Mouse (Mus musculus) spleen, adult 2 months (tissue): ENCODE measurements around the gene Gadd45b. TPM values are rescaled to one million over a fixed set of nuclear protein-coding genes. Genes with fewer than 3 reads are reported as not detected.

Experiments used
- DNase-seq, 2 experiments: peaks; one replicate each; pipeline versions ENCODE4 v3.0.0 to v3.0.0-alpha.2; 2012 to 2021; ENCODE audit warnings: low spot score in 2 of 2, low read depth in 1 of 2
- H3K27ac ChIP-seq: fragments of 200-500 bp; 2 replicates; pipeline ENCODE4 v1.5.1; 2012; ENCODE audit warnings: low read length, inconsistent platforms; ENCODE audit not compliant: insufficient read depth
- H3K27me3 ChIP-seq: fragments of 200-500 bp; 2 replicates; pipeline ENCODE4 v1.6.1; 2012; ENCODE audit warnings: mild to moderate bottlenecking, moderate library complexity, low read length, inconsistent platforms; ENCODE audit not compliant: control insufficient read depth, insufficient read depth
- H3K36me3 ChIP-seq: fragments of 200-500 bp; 2 replicates; pipeline ENCODE4 v1.6.1; 2012; ENCODE audit warnings: mild to moderate bottlenecking, low read length, inconsistent platforms; ENCODE audit not compliant: control insufficient read depth, insufficient read depth
- H3K4me1 ChIP-seq: fragments of 200-500 bp; 2 replicates; pipeline ENCODE4 v1.6.1; 2011; ENCODE audit warnings: inconsistent platforms; ENCODE audit not compliant: control insufficient read depth, insufficient read depth, insufficient read length
- H3K4me3 ChIP-seq: fragments of 200-500 bp; 2 replicates; pipeline ENCODE4 v1.5.1; 2011; ENCODE audit warnings: mild to moderate bottlenecking, inconsistent platforms; ENCODE audit not compliant: insufficient read depth, insufficient read length; ENCODE audit errors: extremely low read depth
- POLR2A ChIP-seq: fragments of 200-500 bp; IDR thresholded peaks from 2 replicates; pipeline ENCODE4 v1.6.1; 2011; ENCODE audit warnings: low read depth, low read length, inconsistent platforms
- WGBS: fragments of 180-500 bp; shearing (Covaris S2); methylation state at CpG from one replicate; pipeline ENCODE4 v1.1.7; 2018; 5-methylcytosine and 5-hydroxymethylcytosine counted together
- polyA plus RNA-seq: library from polyadenylated mRNA; depleted of rRNA; stranded (reverse); fragments of >200 nt; gene quantifications from 2 replicates; pipeline ENCODE4 v1.2.3, GENCODE M21; 2012; rRNA removed

Gadd45b gene
- polyA plus RNA-seq, 1 experiment = 35.7 TPM

DNA sequence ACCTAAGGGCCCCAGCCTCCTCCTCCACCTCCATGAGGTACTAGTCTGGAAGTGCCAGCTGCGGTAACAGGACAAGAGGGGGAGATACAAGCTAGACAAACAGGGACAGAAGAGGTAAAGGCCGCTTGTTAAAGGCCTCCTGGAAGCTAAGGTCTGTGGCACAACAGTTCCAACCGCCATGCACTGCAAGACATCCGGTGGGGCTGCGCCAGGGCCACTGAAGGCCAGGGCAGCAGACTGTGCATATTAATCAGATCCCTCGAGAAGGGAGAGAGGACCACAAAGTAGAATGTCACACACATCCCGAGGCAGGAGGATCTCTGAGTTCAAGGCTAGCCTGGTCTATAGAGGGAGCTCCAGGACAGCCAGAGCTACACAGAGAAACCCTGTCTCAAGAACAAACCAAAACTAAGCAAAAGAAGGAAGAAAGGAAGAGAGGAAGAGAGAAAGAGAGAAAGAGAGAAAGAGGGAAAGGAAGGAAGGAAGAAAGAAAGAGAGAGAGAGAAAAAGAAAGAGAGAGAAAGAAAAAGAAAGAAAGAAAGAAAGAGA, 51.8 kb downstream of the Gadd45b start:
- no peak for TF ChIP-seq POLR2A
- Histone ChIP-seq H3K36me3 (no peaks in the 10 kb centered on the region), H3K27me3 (no peaks in the 10 kb centered on the region), H3K4me3 (no peak overlapping the region), H3K4me1 (peaks cover 5% of the 10 kb centered on the region; the same call in 1 of the 2 replicates), H3K27ac (no peak overlapping the region)
- no peak for DNase-seq
- 31% methylated on average over 7 of the region's 7 CpGs for WGBS

Other genes with a start within 250 kb of the Gadd45b start
- gene Mob3a, start 228.1 kb upstream of the Gadd45b start, polyA plus RNA-seq = 130 and 156 TPM in 2 replicates
- 49.0 and 60.8 TPM in 2 replicates for gene Izumo4, start 227.9 kb upstream of the Gadd45b start, polyA plus RNA-seq
- 92.5 and 111 TPM in 2 replicates for gene Ap3d1, start 187.8 kb upstream of the Gadd45b start, polyA plus RNA-seq
- 46.2 and 56.2 TPM in 2 replicates for gene Dot1l, start 174.9 kb upstream of the Gadd45b start, polyA plus RNA-seq
- gene Sf3a2, start 131.9 kb upstream of the Gadd45b start, polyA plus RNA-seq = 38.7 and 54.3 TPM in 2 replicates
- 71.8 and 97.5 TPM in 2 replicates for gene Plekhj1, start 131.4 kb upstream of the Gadd45b start, polyA plus RNA-seq
- 1.3 and 2.3 TPM in 2 replicates for gene Amh, start 124.8 kb upstream of the Gadd45b start, polyA plus RNA-seq
- not detected in 2 replicates for gene Jsrp1, start 116.6 kb upstream of the Gadd45b start, polyA plus RNA-seq
- 730 and 862 TPM in 2 replicates for gene Oaz1, start 103.4 kb upstream of the Gadd45b start, polyA plus RNA-seq
- 0.02 TPM in 2 replicates for gene Lingo3, start 86.0 kb upstream of the Gadd45b start, polyA plus RNA-seq
- 84.0 and 103 TPM in 2 replicates for gene Lsm7, start 74.9 kb upstream of the Gadd45b start, polyA plus RNA-seq
- 127 and 130 TPM in 2 replicates for gene Sppl2b, start 74.8 kb upstream of the Gadd45b start, polyA plus RNA-seq
- gene Tmprss9, start 58.2 kb upstream of the Gadd45b start, polyA plus RNA-seq = 0.08 and 0.09 TPM in 2 replicates
- 123 and 133 TPM in 2 replicates for gene Timm13, start 29.1 kb upstream of the Gadd45b start, polyA plus RNA-seq
- 11.0 and 13.2 TPM in 2 replicates for gene Lmnb2, start 11.8 kb upstream of the Gadd45b start, polyA plus RNA-seq
- gene Gng7, start 84.9 kb downstream of the Gadd45b start, polyA plus RNA-seq = 0.75 and 0.91 TPM in 2 replicates
- 0.04 TPM in 1 of 2 replicates, not detected in the other for gene Diras1, start 95.6 kb downstream of the Gadd45b start, polyA plus RNA-seq
- gene Slc39a3, start 107.4 kb downstream of the Gadd45b start, polyA plus RNA-seq = 22.3 and 26.0 TPM in 2 replicates
- 88.8 and 114 TPM in 2 replicates for gene Sgta, start 130.1 kb downstream of the Gadd45b start, polyA plus RNA-seq
- gene Thop1, start 140.0 kb downstream of the Gadd45b start, polyA plus RNA-seq = 17.9 and 27.2 TPM in 2 replicates
- 0.27 and 0.32 TPM in 2 replicates for gene Creb3l3, start 168.8 kb downstream of the Gadd45b start, polyA plus RNA-seq
- 135 and 201 TPM in 2 replicates for gene Map2k2, start 175.8 kb downstream of the Gadd45b start, polyA plus RNA-seq
- 64.6 and 95.2 TPM in 2 replicates for gene Zbtb7a, start 205.1 kb downstream of the Gadd45b start, polyA plus RNA-seq
- gene Pias4, start 237.8 kb downstream of the Gadd45b start, polyA plus RNA-seq = 36.1 and 45.8 TPM in 2 replicates
- gene Eef2, start 246.6 kb downstream of the Gadd45b start, polyA plus RNA-seq = 1,457 and 1,736 TPM in 2 replicates